Mouse (Mus musculus) forelimb bud, embryonic 11.5 days (tissue): ENCODE data around the gene Tfec.

ENCODE experiments used
- DNase-seq: peaks from one replicate; pipeline ENCODE4 v3.0.0-alpha.2; 2012; ENCODE audit warnings: low read depth, low spot score

The Tfec gene

DNA sequence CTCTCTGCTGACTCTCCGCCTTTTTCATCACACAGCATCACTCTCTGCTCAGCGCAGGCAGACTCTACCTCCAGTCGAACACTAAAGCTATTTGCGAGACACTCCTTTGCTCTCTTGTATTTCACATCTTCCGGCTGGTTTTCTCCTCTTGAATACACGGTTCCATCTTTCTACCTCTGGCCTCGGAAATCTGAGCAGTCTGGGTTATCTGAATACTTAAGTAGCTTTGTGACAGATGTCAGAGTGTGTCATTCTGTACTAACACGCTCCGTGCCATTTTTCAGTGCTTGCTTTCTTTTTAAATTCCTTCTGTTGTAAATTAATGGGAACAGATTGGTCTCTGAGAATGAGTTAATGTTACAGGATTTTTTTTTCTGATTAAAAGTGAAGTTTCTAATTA lies 101.3 kb downstream of the Tfec start:
- DNase-seq: no peak

DNA sequence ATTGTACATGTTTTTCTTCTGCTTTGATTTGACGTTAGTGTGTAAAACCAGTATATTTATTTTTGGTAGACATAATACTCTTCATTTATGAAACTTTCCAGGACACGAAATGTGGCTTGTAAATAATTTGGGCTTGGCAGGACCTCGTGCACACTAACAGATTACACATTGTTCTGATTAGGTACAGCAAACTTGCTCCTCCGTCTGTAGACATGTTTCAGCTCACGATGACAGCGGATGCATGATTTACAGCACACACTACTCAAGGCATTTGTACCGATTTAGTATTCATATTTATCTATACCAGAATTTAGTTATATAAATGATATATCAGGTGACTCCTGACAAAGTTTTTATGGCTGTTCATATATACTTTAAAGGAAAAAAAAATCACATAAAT lies 104.2 kb downstream of the Tfec start:
- peak; percentile 73 for DNase-seq

DNA sequence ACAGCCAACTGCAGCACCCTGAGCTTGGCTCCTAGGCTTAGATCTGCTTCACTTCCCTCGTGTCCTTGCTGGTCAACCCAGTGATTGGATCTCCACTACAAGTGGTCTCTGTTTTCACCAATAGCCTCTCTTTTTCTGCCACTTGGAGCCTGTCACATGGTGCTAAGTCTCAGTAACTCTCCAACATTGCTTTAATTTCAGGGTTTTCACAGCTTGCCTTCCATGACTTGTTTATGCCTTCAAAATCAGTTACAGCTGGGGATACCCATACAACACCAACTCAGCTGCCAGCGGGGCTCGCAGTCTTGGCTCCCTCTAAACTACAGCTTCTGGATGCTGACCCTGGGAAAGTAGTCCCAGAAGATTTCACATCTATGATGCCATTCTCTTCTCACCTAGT lies 113.1 kb downstream of the Tfec start:
- DNase-seq: peak; percentile 26
